Mouse (Mus musculus) lung, postnatal 25 days (tissue): ENCODE data around the gene Itfg1.
"Not testable (repeated sequence)": the region's sequence is repeated elsewhere in the genome, so short reads cannot be mapped to it uniquely, and the experiment has no call there.

Source experiments
- DNase-seq: peaks from one replicate; pipeline ENCODE4 v3.0.0; 2022; ENCODE audit warnings: low spot score

The Itfg1 gene

DNA sequence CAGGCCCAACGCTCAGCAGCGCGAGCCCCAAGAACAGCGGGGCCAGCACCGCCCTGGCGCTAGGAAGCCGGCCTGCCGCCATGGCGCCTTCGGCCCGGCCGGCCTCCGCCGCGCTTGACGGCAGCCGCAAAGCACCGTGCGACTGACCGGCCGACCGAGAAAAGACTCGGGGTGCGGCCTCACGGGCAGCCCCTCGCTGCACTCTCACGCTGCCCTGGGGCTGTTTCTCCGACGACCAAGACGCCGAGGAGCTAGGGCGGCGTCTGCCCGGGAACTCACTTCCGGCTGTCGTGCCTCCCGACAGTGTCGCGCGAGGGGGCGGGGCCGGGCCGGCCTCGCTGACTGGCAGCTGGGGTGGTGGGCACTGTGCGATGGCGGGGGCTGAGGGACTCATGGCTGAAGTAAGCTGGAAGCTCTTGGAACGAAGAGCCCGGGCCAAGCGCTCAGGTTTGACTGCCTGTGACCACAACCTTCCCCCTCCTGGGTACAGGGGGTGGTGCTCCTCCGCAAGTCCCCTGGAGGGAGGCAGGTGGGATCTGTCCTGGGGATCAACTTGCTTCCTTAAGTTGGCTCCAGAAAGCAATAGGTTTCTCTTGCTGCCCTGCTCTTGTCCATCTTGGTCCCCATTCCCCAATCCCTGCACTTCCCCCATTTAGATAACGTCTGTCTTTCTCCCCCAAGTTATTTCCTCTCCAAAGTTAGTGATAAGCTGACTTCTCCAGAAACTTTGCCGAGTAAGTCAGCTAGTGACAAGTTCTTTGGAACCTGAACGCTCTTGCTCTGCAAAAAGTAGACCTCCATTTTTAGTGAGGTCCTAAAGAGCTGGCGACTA, at the start of gene Itfg1, which contains the start of gene Phkb:
TSS of gene Itfg1 (minus strand) at position 265 of the 832 bp plus-strand sequence.
TSS of gene Phkb (plus strand) at position 303 of the 832 bp plus-strand sequence.
- peak; percentile 87 for DNase-seq

DNA sequence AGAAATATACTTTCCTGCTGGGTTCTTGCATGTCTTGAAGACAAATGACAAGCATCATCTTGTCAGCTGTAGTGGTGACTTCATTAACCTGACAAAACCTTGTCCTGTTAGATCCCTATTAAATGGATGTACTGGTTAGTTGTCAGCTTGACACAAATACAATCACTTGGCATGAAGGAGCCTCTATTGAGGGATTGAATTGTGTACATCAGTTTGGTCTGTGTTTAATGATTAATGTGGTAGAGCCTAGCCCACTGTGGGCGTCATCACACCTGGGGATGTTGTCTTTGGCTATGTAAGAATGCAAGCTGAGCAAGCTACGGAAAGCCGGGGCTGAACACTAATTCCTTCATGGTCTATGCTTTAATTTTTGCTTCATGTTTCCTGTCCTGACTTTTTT, 44.1 kb upstream of the Itfg1 start:
- DNase-seq: no peak

DNA sequence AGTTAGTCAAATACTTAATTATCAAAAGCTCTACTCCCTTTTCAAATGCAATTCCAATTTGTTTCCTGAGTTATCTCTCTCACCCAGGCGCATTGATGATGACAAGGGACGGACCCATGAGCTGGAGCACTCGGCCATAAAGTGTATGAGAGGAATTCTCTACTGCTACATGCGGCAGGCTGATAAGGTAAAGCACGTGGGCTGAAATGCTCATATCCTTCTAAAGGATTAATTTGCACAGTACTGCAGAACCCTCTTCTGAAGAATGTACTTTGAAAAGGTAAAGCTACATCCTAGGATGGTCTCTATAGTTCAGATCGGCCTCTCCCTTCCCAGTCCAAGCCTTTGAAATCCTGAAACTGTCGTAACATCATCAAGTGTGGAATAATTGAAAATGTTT, 38.9 kb upstream of the Itfg1 start:
- no peak for DNase-seq

DNA sequence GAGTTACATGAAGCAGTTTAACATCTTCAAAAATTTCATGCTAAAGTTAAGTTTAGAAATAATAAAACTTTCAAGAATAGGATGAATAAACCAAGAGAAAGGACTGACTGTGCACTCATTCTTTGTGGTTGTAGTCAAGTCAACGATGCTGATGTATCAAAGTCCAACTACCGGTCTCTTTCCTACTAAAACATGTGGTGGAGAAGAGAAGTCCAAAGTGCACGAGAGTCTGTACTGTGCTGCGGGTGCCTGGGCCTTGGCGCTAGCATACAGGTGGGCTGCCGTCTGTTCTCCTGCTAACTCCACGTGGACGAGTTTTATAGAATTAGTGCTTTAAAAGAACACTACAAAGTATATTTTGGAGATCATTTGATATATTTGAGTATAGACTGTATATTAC, 37.3 kb upstream of the Itfg1 start:
- no peak for DNase-seq

DNA sequence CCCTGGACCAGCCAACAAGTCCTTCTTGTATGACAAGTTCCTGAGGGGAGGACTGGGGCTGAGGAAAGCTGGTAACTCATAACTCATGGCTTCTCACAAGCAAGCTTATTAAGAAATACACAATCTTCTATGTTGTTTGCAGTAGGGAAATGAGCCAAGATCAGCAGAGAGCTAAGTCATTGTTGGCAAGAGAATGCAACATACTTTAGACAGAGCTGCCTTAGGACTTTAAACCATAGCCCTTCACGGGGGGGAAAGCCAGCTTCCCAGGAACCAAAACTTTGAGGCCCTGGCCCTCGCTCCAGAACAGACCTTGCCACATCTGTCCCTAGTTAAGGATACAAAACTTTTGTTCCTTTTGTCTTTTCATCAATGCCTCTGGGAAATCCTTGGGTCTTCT, 30.9 kb upstream of the Itfg1 start:
- peak; percentile 62 for DNase-seq

DNA sequence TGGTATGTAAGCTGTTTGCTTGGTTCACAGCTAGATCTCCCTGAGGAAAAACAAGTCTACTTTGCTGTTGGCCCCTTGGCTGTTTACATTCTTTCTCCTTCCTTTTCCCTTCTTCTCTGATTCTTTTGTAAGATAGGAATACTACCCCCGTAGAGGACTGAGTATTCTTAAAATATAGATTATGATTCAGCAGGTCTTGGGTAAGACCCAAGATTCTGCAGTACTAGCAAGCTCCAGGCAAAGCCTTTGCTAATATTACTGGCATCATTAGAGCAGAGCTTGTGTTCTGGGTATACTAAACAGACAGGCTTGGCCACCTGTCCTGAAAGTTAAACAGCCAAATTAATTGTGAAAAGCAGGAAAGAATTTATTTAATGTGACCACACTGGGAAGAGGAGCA, 21.7 kb upstream of the Itfg1 start:
- DNase-seq: no peak

DNA sequence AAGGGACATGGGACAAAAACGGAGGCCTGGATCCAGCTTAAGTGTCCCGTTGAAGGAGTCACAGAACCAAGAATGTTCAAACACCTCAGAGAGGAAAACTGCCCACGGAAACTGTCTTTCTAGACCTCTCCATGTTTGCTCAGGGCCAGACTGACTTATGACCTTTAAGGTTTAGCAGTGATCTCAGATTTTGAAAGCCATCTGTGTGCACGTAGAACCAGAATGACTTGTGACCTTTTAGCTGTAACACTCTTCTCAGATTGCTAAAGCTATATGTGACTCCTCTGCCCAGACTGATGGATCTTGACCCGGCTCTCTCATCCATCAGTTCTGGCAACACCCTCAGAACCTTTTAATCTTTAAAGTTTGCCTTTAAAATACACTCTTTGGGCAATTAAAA, 19.9 kb upstream of the Itfg1 start:
- no peak for DNase-seq

DNA sequence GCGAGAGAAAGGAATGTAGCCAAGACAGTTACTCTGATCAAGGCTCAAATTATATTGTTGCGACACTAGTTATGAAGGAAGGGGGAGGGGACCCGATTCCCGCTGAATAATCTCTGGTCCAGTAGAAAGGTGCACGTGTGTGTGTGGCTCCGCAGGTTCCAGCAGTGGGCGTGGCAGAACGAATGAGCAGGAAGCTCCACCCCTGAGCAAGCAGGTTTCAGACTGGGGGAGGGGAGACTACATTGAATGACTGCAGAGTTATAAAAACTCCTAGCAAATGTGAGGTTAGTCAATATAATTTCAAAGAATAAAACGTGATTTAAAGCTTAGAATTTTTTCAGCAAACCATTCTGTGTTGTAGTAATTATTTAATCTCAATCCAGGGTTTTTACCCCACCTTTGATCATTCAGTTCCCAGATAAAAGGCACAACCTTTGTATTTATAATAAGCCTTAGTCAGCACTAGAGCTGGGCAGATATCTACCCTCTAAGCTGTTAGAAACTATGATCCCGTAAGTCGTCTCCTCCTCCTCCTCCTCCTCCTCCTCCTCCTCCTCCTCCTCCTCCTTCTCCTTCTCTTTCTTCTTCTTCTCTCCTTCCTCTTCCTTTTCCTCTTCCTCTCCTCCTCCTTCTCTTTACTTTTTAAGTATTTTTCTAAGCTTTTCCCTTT, 16.6 kb upstream of the Itfg1 start:
- DNase-seq: not testable (repeated sequence)

DNA sequence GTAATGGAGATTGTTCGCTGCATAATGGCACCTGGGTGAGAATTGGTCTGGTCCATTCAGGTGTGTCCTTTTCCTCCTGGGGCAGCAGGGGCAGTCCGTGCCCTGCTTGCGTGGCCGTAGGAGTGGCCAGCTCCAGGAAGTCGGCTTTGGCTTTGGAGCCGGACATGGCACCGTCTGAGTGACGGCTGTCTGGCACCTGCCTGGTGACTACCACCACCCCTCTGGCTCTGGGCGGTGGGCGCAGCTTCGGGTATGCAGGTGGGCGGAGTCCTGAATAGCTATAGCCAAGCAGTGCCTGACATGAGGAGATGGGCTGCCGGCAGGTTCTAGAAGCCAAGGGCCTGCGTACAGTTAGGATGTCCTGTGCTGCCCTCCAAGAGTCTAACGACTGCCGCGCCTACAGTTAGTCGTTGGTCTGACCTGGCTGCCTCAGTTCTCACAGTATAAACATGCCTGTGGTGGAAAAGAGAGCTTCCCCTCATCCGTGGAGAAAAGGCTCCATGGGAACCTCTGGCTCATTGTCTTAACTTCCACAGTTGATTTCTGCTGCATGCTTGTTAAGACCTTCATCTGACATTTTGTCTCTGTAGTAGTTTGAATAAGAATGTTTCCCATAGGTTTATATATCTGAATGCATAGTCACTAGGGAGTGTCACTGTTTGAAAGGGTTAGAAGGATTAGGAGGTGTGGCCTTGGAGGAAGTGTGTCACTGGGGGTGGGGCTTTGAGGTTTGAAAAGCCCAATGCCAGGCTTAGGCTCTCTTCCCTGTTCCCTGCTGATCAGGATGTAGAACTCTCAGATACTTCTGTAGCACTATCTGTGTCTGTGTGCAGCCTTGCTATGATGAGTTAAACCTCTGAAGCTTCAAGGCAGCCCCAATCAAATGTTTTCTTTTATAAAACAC, 13.8 kb upstream of the Itfg1 start:
- DNase-seq: no peak

DNA sequence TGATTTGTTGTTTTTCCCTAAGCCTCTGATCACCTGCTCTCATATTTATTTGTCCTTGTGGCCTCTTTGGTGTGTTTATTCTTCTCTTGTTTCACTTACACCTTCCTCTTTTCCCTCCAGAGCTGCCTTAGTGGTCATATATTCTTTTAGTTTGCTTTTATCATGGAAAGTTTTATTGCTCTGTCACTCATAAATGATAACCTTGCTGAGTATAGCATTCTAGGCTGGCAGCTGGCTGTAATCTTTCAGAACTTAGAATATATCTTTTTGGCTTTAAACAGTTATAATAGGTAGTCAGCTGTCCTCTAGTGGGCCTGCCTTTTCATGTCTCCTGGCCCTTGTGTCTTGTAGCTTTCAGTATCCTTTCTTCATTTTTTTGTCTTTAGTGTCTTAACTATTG, 5.2 kb upstream of the Itfg1 start:
- DNase-seq: no peak

DNA sequence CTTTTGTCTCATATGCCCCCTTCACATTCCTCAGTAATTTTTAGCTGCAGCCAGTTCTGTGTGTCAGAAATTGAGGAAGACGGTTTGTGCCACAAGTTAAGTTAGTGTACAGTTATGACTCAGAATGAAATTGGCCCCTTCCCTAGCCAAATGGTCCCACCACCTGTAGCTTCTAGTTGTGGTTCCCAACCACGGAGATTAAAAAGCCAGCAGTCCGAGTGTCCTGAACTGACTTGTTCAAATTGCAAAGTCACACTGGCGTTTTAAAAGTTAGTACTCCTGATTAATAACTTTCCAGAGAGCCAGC, 721 bp upstream of the Itfg1 start:
- no peak for DNase-seq

DNA sequence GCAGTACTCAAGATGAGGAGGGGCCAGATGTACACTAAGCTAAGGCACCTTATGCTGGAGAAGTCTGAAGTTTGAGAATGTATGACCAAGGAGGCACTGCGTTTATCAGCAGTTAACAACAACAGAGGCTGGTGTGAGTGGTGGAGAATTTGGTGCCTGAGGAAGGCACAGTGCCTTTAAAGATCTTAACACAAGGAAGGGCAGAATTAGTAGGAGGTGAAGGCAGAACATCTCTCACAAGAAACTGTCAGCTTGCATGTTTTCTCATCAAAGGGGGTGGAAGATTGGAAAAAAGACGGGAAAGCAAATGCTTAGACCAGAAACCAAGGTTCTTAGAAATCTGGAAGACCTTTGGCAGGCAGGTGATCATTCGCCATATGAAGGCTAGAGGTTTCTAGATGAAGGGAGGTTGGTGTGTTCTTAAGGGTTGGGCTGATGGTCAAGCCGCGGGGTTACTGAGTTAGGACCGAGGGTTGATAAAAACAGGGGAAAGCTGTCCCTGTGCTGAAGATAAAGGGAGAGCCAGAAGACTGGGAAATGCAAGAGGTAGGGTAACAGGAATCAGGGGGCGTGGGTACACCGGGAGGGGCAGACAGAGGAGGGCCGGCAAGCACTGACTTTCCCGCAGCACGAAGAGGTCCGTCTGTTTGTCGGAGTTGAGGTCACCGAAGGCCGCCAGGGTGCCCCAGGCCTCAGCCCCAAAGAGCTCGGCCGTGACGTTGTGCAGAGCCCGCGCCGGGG, 635 bp downstream of the Itfg1 start:
- no peak for DNase-seq

DNA sequence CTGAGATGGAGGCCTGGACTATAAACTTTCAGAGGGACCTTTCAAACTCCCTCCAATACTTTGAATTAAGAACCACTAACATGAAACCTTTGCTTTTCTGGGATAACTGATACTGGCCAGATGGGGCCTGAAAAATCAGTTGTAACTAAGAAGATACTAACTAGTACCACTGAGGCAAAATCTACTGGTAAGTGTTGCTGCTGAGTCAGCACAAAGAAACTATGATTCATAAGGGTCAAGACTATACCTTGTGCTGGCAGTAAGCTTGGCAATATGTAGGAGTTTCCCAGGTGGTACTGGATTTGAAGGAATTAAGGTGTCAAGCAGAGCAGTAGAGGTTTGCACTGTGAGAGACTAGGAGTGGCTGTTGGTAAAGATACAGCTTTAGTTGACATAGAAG, 27.1 kb downstream of the Itfg1 start:
- no peak for DNase-seq

DNA sequence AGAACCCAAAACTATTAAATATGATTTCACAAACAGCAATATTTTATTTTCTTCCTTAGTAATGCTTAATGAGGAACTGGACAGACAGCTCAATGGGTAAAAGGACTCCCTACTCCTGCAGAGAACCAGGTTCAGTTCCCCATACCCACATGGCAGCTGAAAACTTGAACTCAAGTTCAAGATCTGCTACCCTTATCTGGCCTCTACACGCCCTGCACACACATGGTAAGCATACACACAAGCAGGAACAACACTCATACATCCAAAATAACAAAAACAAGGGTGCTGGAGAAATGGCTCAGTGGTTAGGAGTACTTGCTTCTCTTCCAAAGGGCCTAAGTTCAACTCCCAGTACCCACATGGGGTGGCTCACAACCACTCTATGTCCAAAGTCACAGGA, 39.3 kb downstream of the Itfg1 start:
- DNase-seq: no peak

DNA sequence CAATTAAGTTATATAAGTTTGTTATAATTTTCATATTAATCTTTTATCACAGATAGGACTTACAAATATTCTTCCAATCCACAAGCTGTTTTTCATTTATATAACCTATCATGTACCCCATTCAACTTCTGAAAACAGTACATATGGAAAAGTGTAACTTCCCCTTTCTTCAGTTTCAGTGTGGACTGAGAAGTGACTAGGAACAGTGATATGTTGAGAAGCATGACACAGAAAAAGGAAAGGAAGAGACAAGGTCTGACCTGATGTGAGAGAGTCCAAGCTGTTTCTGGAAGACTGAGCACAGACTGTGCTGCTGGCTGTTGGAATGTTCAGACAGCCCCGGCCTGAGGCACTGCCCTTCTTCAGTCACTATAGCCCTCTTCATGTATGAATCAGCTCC, 40.6 kb downstream of the Itfg1 start:
- no peak for DNase-seq

DNA sequence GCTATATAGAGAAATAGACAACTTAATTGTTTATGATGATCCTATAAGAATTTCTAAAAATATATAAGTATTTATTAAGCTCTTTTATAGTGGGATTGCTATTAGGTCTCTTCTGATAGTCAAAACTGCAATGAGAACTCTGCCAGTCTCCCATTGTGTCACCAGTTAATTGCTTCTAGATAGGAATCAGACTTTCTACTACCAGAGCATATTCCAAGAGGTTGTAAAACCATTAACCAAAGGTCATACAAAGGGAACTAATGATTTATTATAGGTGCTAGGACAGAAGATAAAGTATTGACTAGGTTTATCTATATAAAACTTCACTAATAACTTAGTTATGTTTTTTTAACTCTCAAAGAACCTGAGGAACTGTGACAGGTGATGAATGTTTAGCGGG, 44.3 kb downstream of the Itfg1 start:
- DNase-seq: not testable (repeated sequence)

DNA sequence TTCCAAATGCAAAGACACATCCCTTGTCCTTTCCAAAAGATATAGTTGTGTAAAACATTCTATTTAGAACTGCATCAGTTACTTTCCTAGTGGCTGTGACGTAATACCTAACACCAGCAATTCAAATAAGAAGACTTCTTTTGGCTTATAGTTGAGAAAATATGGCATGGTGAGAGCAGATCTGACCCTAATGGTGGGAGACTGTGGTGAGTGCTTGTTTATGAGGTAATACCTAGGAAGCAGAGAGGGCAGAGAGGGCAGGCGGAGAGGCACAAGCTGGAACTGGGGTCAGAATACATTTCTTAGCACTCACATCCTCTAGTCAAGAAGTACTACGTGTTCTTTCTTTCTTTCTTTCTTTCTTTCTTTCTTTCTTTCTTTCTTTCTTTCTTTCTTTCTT, 52.4 kb downstream of the Itfg1 start:
- no peak for DNase-seq

DNA sequence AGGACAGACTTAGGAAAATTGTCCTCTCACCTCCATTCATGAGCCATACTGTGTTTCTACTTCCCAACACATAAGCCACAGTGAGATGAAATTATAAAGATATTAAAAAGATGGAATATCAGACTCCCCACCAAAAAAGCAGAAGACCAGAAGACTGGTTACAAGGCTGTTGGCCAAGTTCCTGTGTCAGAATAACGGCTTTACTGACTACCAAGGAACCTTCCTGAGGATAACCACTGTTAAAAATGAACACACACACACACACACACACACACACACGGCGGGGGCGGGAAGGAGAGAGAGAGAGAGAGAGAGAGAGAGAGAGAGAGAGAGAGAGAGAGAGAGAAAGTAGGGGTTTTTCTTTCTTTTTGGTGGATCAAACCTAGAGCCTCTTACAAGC, 52.8 kb downstream of the Itfg1 start:
- no peak for DNase-seq

DNA sequence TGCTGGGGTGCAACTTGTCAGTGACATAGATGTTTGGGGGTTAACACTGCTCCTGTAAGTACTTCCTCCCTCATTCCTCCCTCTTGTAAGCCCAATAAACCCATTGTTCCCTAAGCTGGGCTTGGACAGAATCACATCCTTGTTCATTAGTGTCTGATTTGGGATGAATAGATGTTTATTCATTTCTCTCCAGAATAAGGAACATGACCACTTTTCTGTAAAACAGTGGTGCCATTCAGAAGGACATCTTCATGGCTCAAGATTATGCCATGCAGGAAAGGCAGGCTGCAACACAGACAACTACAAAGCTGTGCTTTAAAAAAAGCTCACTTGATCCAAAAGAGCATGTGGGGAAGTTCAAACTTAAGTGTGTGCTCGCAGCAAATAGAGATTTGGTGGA, 55.2 kb downstream of the Itfg1 start:
- no peak for DNase-seq

DNA sequence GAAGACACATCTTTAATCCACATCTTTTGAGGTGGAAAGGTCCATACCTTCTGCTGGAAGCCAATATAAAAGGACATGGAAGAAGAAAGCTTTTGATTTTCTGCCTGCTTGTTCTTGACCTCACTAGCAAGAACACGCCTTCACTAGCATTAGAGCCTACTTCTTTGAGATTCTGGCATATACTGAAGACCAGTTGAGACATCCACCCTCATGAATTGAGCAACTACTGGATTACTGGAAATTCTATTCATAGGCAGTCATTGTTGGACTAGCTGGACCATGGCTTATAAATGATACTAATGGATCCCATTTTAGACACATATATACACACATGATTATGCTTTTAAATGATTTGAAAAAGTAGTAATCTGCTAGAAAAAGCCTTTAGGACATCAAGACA, 56.9 kb downstream of the Itfg1 start:
- no peak for DNase-seq

DNA sequence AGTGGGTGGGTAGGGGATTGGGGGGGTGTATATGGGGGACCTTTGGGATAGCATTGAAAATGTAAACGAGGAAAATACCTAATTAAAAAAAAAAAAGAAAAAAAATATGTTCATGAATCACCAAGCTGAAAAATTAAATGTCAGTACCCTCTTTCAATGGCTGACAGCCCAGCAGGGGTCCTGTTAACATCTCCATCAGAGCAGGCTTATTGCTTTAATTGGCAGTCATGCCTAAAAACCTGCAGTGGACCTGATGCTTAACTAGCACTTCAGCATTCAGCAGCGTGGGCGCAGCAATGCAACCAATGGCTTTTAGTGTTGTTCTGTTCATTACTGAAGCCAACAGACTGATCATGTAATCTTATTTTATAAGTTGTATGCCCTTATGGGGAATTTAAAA, 60.6 kb downstream of the Itfg1 start:
- DNase-seq: no peak

DNA sequence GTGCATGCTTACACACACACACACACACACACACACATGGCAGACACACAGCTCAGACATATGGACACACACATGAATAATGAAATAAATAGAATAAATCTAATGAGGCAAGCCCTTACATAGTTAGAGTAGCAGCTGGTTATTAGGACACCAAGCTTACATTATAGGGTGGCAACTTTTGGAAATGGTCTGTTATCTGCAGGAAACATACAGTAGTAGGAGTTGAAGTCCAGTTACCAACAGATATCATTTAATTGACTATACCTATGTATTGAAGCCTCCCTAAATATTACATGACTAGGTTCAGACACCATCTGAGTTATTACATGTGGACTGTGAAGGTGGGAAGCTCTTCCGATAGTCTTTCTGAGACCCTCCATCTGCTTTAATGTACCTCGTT, 95.7 kb downstream of the Itfg1 start:
- DNase-seq: no peak
